12 mouse cellular contexts compared by ENCODE assay signal in the genomic region with DNA sequence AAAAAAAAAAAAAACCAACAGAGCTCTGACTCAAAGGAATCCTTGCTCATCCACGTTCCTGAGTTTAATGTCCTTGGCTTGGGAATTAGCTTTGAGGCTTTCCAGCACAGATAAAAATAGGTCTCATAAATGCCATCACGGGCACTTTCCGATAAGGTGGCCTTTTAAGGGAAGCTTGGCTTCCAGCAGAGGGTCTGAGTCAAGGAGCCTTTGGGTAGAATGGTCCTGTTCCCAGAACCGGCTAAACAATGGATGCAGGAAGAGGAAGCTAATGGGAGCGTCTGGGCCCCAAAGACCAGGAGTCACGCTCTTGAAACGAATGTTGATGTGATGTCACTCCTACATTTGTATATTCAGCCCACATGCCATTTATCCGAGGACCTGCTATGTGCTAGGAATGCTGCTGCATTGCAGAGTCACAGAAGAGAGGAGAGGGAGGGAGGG. TPM values are rescaled to one million over a fixed set of nuclear protein-coding genes. Genes with fewer than 3 reads are reported as not detected.
A peak's percentile ranks its signal among the peaks of the same experiment; 100 is the strongest.
DNase-seq lines count a peak whose midpoint lies in the region; ATAC-seq and TF ChIP-seq lines count a peak whose summit lies in the region.
"Had no signal": no experiment of that assay in that cellular context is flagged by ENCODE, and none has a peak within 500 bp of the region (broad histone marks: within the 10 kb centered on the region; RNA-seq: fewer than 3 reads in every experiment).

No protein-coding gene starts in this region.

- 7% methylated on average over 8 of the region's 8 CpGs for WGBS in kidney, embryonic 15.5 days
- 44% methylated on average over 8 of the region's 8 CpGs for WGBS in midbrain, embryonic 14.5 days

- H3K4me3 ChIP-seq in kidney, embryonic 15.5 days (replicated peaks), result no peak overlapping the region
- H3K4me3 ChIP-seq in midbrain, embryonic 14.5 days (replicated peaks; ENCODE audit: low read depth, low read length), result no peak overlapping the region
- H3K4me3 ChIP-seq: embryonic facial prominence, embryonic 15.5 days; hindbrain, embryonic 15.5 days had no signal

- in situ Hi-C loops in Patski (cut with MboI; ENCODE audit: low pct_unique_long_range_greater_than_20kb), result loop anchor here (5.0 kb wide), 1 partner anchor 70 kb away; no protein-coding TSS in a partner anchor

- 0 out of 2 replicates have a peak overlapping the region, but pooled peaks have one; percentile 6 for H3K4me2 ChIP-seq in kidney, embryonic 15.5 days
- no peak overlapping the region for H3K4me2 ChIP-seq in midbrain, embryonic 14.5 days (ENCODE audit: low read length)
- H3K4me2 ChIP-seq: embryonic facial prominence, embryonic 15.5 days; hindbrain, embryonic 15.5 days; midbrain, embryonic 11.5 days had no signal

- peaks cover 7% of the 10 kb centered on the region; the same call in 1 of the 2 replicates for H3K27me3 ChIP-seq in kidney, embryonic 15.5 days
- H3K27me3 ChIP-seq in Patski, result no peaks in the 10 kb centered on the region
- no peaks in the 10 kb centered on the region for H3K27me3 ChIP-seq in midbrain, embryonic 14.5 days (ENCODE audit: control insufficient read depth, insufficient read depth, low read length)
- H3K27me3 ChIP-seq: embryonic facial prominence, embryonic 15.5 days; hindbrain, embryonic 15.5 days had no signal

- peak overlapping the region; percentile 63 for H3K27ac ChIP-seq in kidney, embryonic 15.5 days
- no peak overlapping the region for H3K27ac ChIP-seq in midbrain, embryonic 14.5 days (replicated peaks; ENCODE audit: low read depth, low read length)
- H3K27ac ChIP-seq: embryonic facial prominence, embryonic 15.5 days; hindbrain, embryonic 15.5 days had no signal

- H3K4me1 ChIP-seq in kidney, embryonic 15.5 days, result peaks cover 22% of the 10 kb centered on the region
- no peaks in the 10 kb centered on the region for H3K4me1 ChIP-seq in midbrain, embryonic 14.5 days (ENCODE audit: control insufficient read depth, insufficient read depth, low read length)

- CTCF ChIA-PET in Patski (lab: Charles Lee), result interaction anchor here (1.0 to 2.1 kb wide), 5 partner anchors 12 to 118 kb away, joined by 3 to 4 read pairs (median 3); a partner anchor contains a TSS

- DNase-seq in kidney, postnatal 10 days, result no peak
- DNase-seq in Patski (ENCODE audit: low read depth, low spot score), result no peak
- DNase-seq in embryo, embryonic 10.5 days (ENCODE audit: low spot score), result peak; percentile 38
- peak; percentile 59 for DNase-seq in heart, postnatal 4 days
- DNase-seq in midbrain, embryonic 14.5 days, result no peak
- no peak for DNase-seq in thymus, postnatal 25 days
- DNase-seq: right cerebral cortex, adult 18-20 months; thymus, adult 18-20 months had no signal

- H3K9ac ChIP-seq in kidney, embryonic 15.5 days, result no peak overlapping the region
- no peak overlapping the region for H3K9ac ChIP-seq in midbrain, embryonic 14.5 days (replicated peaks; ENCODE audit: low read length)
- H3K9ac ChIP-seq: embryonic facial prominence, embryonic 15.5 days; hindbrain, embryonic 15.5 days had no signal

- no peak for TF ChIP-seq CTCF in Patski (IDR thresholded peaks at IDR 0.05)

- ATAC-seq in kidney, embryonic 15.5 days (replicated peaks; ENCODE audit: low FRiP score), result no peak
- peak; percentile 52 for ATAC-seq in Patski
- no peak for ATAC-seq in midbrain, embryonic 14.5 days (ENCODE audit: low FRiP score, low TSS enrichment)

- H3K9me3 ChIP-seq in kidney, embryonic 15.5 days (replicated peaks), result no peaks in the 10 kb centered on the region
- no peaks in the 10 kb centered on the region for H3K9me3 ChIP-seq in midbrain, embryonic 14.5 days (ENCODE audit: control insufficient read depth, low read length)
- H3K9me3 ChIP-seq: embryonic facial prominence, embryonic 15.5 days; hindbrain, embryonic 15.5 days had no signal

- POLR2A ChIA-PET in Patski (lab: Charles Lee), result interaction anchor here (0.6 to 1.1 kb wide), 5 partner anchors 18 to 266 kb away, joined by 3 to 15 read pairs (median 4); a partner anchor contains a TSS

- no peaks in the 10 kb centered on the region for H3K36me3 ChIP-seq in kidney, embryonic 15.5 days
- no peaks in the 10 kb centered on the region for H3K36me3 ChIP-seq in midbrain, embryonic 14.5 days (ENCODE audit: control insufficient read depth, insufficient read depth, low read length)
- H3K36me3 ChIP-seq: embryonic facial prominence, embryonic 15.5 days; hindbrain, embryonic 15.5 days had no signal

RNA-seq across cellular contexts. Expression of a gene that starts 11.2 kb away (rescaled TPM):
- polyA plus RNA-seq in kidney, embryonic 15.5 days (2015; fragmentation: Nextera tagmentation; extraction: Ambion mirVana), result 139 TPM in 2 replicates
- 102 TPM for polyA plus RNA-seq in Patski (2021)
- total RNA-seq in heart, postnatal 4 days (2021), result 100 to 1,000 TPM; 111 to 133 TPM
- polyA plus RNA-seq in midbrain, embryonic 14.5 days (2014; fragmentation: Nextera tagmentation; extraction: Ambion mirVana), result 138 and 161 TPM in 2 replicates

RNA-seq across cellular contexts. Expression of a gene that starts 18.2 kb away (rescaled TPM):
- polyA plus RNA-seq in kidney, embryonic 15.5 days (2015; fragmentation: Nextera tagmentation; extraction: Ambion mirVana), result 92.8 and 98.2 TPM in 2 replicates
- polyA plus RNA-seq in Patski (2021), result 95.9 TPM
- total RNA-seq in heart, postnatal 4 days (2021), result 10 to 100 TPM; 57.1 to 60.5 TPM
- 158 and 167 TPM in 2 replicates for polyA plus RNA-seq in midbrain, embryonic 14.5 days (2014; fragmentation: Nextera tagmentation; extraction: Ambion mirVana)

Comparison
In these comparisons a context has a peak if more than half of its experiments do, and no peak if none do; other contexts are left out.
1. DNase-seq: peak in embryo, embryonic 10.5 days (single experiment) and heart, postnatal 4 days (single experiment); none in kidney, postnatal 10 days (single experiment), Patski (single experiment), midbrain, embryonic 14.5 days (single experiment) and thymus, postnatal 25 days (single experiment).